Mouse (Mus musculus): ENCODE measurements at regions not wholly inside any gene's neighbourhood (a gene's known extent, or its start where the extent isn't known, plus 50 kb on each side); places are given as distances from the start of the nearest gene placed in this dataset.

GRCm38 (mm10) chr13:53652826-53653225, 180.0 kb upstream of the Msx2 start:
- no peak overlapping the region for H3K9ac ChIP-seq (ENCODE audit: low read length)
- no peak overlapping the region for H3K4me2 ChIP-seq (ENCODE audit: low read depth)
- WGBS, result 64% methylated on average over 4 of the region's 4 CpGs
- no peaks in the 10 kb centered on the region for H3K36me3 ChIP-seq (ENCODE audit: control insufficient read depth, insufficient read depth, low read length)
- no peaks in the 10 kb centered on the region for H3K9me3 ChIP-seq (ENCODE audit: control insufficient read depth, low read length)
- no peaks in the 10 kb centered on the region for H3K27me3 ChIP-seq (ENCODE audit: control insufficient read depth, insufficient read depth, low read length)
- no peaks in the 10 kb centered on the region for H3K4me1 ChIP-seq (ENCODE audit: control insufficient read depth, insufficient read depth, low read length)
- no peak for ATAC-seq (ENCODE audit: insufficient read depth, low FRiP score, low TSS enrichment)
- no peak for DNase-seq (ENCODE audit: low spot score)
- no peak overlapping the region for H3K4me3 ChIP-seq (ENCODE audit: low read depth, low read length)
- H3K27ac ChIP-seq (ENCODE audit: low read depth, low read length), result no peak overlapping the region

- Histone ChIP-seq H3K36me3 (ENCODE audit: control insufficient read depth, insufficient read depth, low read length) (no peaks in the 10 kb centered on the region), H3K27ac (ENCODE audit: low read depth, low read length) (no peak overlapping the region), H3K27me3 (ENCODE audit: control insufficient read depth, insufficient read depth, low read length) (no peaks in the 10 kb centered on the region), H3K9me3 (ENCODE audit: control insufficient read depth, low read length) (no peaks in the 10 kb centered on the region), H3K4me3 (ENCODE audit: low read depth, low read length) (no peak overlapping the region), H3K9ac (ENCODE audit: low read length) (no peak overlapping the region), H3K4me1 (ENCODE audit: control insufficient read depth, insufficient read depth, low read length) (no peaks in the 10 kb centered on the region), H3K4me2 (ENCODE audit: low read depth) (no peak overlapping the region)
- ATAC-seq (ENCODE audit: insufficient read depth, low FRiP score, low TSS enrichment) (no peak), DNase-seq (ENCODE audit: low spot score) (no peak)
- 95% methylated on average over 15 of the region's 15 CpGs for WGBS
Measured at GRCm38 (mm10) chr13:53648353-53648752, 175.5 kb upstream of the Msx2 start.

GRCm38 (mm10) chr13:53642557-53642956, 169.7 kb upstream of the Msx2 start:
- Histone ChIP-seq H3K27ac (ENCODE audit: low read depth, low read length) (no peak overlapping the region), H3K9ac (ENCODE audit: low read length) (no peak overlapping the region), H3K4me3 (ENCODE audit: low read depth, low read length) (no peak overlapping the region), H3K4me2 (ENCODE audit: low read depth) (no peak overlapping the region), H3K27me3 (ENCODE audit: control insufficient read depth, insufficient read depth, low read length) (no peaks in the 10 kb centered on the region), H3K4me1 (ENCODE audit: control insufficient read depth, insufficient read depth, low read length) (no peaks in the 10 kb centered on the region), H3K9me3 (ENCODE audit: control insufficient read depth, low read length) (no peaks in the 10 kb centered on the region), H3K36me3 (ENCODE audit: control insufficient read depth, insufficient read depth, low read length) (no peaks in the 10 kb centered on the region)
- DNase-seq (ENCODE audit: low spot score), result no peak
- 87% methylated on average over 5 of the region's 5 CpGs for WGBS
- no peak for ATAC-seq (ENCODE audit: insufficient read depth, low FRiP score, low TSS enrichment)

GRCm38 (mm10) chr13:53639584-53639983, 166.7 kb upstream of the Msx2 start:
- DNase-seq (ENCODE audit: low spot score), result no peak

GRCm38 (mm10) chr13:53639115-53639514, 166.2 kb upstream of the Msx2 start:
- ATAC-seq (ENCODE audit: insufficient read depth, low FRiP score, low TSS enrichment), result no peak
- Histone ChIP-seq H3K27ac (ENCODE audit: low read depth, low read length) (no peak overlapping the region), H3K9ac (ENCODE audit: low read length) (no peak overlapping the region), H3K36me3 (ENCODE audit: control insufficient read depth, insufficient read depth, low read length) (no peaks in the 10 kb centered on the region), H3K4me3 (ENCODE audit: low read depth, low read length) (no peak overlapping the region), H3K27me3 (ENCODE audit: control insufficient read depth, insufficient read depth, low read length) (no peaks in the 10 kb centered on the region), H3K9me3 (ENCODE audit: control insufficient read depth, low read length) (no peaks in the 10 kb centered on the region), H3K4me2 (ENCODE audit: low read depth) (no peak overlapping the region), H3K4me1 (ENCODE audit: control insufficient read depth, insufficient read depth, low read length) (no peaks in the 10 kb centered on the region)
- no peak for DNase-seq (ENCODE audit: low spot score)
- 88% methylated on average over 10 of the region's 10 CpGs for WGBS

More at GRCm38 (mm10) chr13:53639584-53639983, 166.7 kb upstream of the Msx2 start:
- no peak overlapping the region for H3K4me2 ChIP-seq (ENCODE audit: low read depth)
- no peaks in the 10 kb centered on the region for H3K36me3 ChIP-seq (ENCODE audit: control insufficient read depth, insufficient read depth, low read length)
- ATAC-seq (ENCODE audit: insufficient read depth, low FRiP score, low TSS enrichment), result no peak
- H3K27ac ChIP-seq (ENCODE audit: low read depth, low read length), result no peak overlapping the region
- H3K9ac ChIP-seq (ENCODE audit: low read length), result no peak overlapping the region
- no peak overlapping the region for H3K4me3 ChIP-seq (ENCODE audit: low read depth, low read length)
- no peaks in the 10 kb centered on the region for H3K9me3 ChIP-seq (ENCODE audit: control insufficient read depth, low read length)
- 88% methylated on average over 5 of the region's 5 CpGs for WGBS
- no peaks in the 10 kb centered on the region for H3K4me1 ChIP-seq (ENCODE audit: control insufficient read depth, insufficient read depth, low read length)
- H3K27me3 ChIP-seq (ENCODE audit: control insufficient read depth, insufficient read depth, low read length), result no peaks in the 10 kb centered on the region

GRCm38 (mm10) chr13:53636011-53636410, 163.1 kb upstream of the Msx2 start:
- Histone ChIP-seq H3K4me1 (ENCODE audit: control insufficient read depth, insufficient read depth, low read length) (no peaks in the 10 kb centered on the region), H3K27ac (ENCODE audit: low read depth, low read length) (no peak overlapping the region), H3K27me3 (ENCODE audit: control insufficient read depth, insufficient read depth, low read length) (no peaks in the 10 kb centered on the region), H3K9me3 (ENCODE audit: control insufficient read depth, low read length) (no peaks in the 10 kb centered on the region), H3K4me3 (ENCODE audit: low read depth, low read length) (no peak overlapping the region), H3K4me2 (ENCODE audit: low read depth) (no peak overlapping the region), H3K36me3 (ENCODE audit: control insufficient read depth, insufficient read depth, low read length) (no peaks in the 10 kb centered on the region), H3K9ac (ENCODE audit: low read length) (no peak overlapping the region)
- 80% methylated on average over 5 of the region's 5 CpGs for WGBS
- DNase-seq (ENCODE audit: low spot score) (no peak), ATAC-seq (ENCODE audit: insufficient read depth, low FRiP score, low TSS enrichment) (no peak)

- Histone ChIP-seq H3K4me3 (ENCODE audit: low read depth, low read length) (no peak overlapping the region), H3K4me1 (ENCODE audit: control insufficient read depth, insufficient read depth, low read length) (no peaks in the 10 kb centered on the region), H3K27me3 (ENCODE audit: control insufficient read depth, insufficient read depth, low read length) (no peaks in the 10 kb centered on the region), H3K9me3 (ENCODE audit: control insufficient read depth, low read length) (no peaks in the 10 kb centered on the region), H3K4me2 (ENCODE audit: low read depth) (no peak overlapping the region), H3K27ac (ENCODE audit: low read depth, low read length) (no peak overlapping the region), H3K36me3 (ENCODE audit: control insufficient read depth, insufficient read depth, low read length) (no peaks in the 10 kb centered on the region), H3K9ac (ENCODE audit: low read length) (no peak overlapping the region)
- 79% methylated on average over 9 of the region's 9 CpGs for WGBS
- no peak for ATAC-seq (ENCODE audit: insufficient read depth, low FRiP score, low TSS enrichment)
- no peak for DNase-seq (ENCODE audit: low spot score)
Measured at GRCm38 (mm10) chr13:53634637-53635203, 161.8 kb upstream of the Msx2 start.

- DNase-seq (ENCODE audit: low spot score), result no peak
- H3K27me3 ChIP-seq (ENCODE audit: control insufficient read depth, insufficient read depth, low read length), result no peaks in the 10 kb centered on the region
- H3K36me3 ChIP-seq (ENCODE audit: control insufficient read depth, insufficient read depth, low read length), result no peaks in the 10 kb centered on the region
- H3K4me2 ChIP-seq (ENCODE audit: low read depth), result no peak overlapping the region
- peaks cover 6% of the 10 kb centered on the region; the same call in 1 of the 2 replicates for H3K4me1 ChIP-seq (ENCODE audit: control insufficient read depth, insufficient read depth, low read length)
- 66% methylated on average over 10 of the region's 10 CpGs for WGBS
- H3K9ac ChIP-seq (ENCODE audit: low read length), result no peak overlapping the region
- no peak overlapping the region for H3K27ac ChIP-seq (ENCODE audit: low read depth, low read length)
- H3K9me3 ChIP-seq (ENCODE audit: control insufficient read depth, low read length), result no peaks in the 10 kb centered on the region
- H3K4me3 ChIP-seq (ENCODE audit: low read depth, low read length), result no peak overlapping the region
- no peak for ATAC-seq (ENCODE audit: insufficient read depth, low FRiP score, low TSS enrichment)
Measured at GRCm38 (mm10) chr13:53598050-53598449, 125.2 kb upstream of the Msx2 start.

- no peaks in the 10 kb centered on the region for H3K36me3 ChIP-seq (ENCODE audit: control insufficient read depth, insufficient read depth, low read length)
- H3K4me3 ChIP-seq (ENCODE audit: low read depth, low read length), result no peak overlapping the region
- no peaks in the 10 kb centered on the region for H3K9me3 ChIP-seq (ENCODE audit: control insufficient read depth, low read length)
- H3K9ac ChIP-seq (ENCODE audit: low read length), result no peak overlapping the region
- no peak for ATAC-seq (ENCODE audit: insufficient read depth, low FRiP score, low TSS enrichment)
- H3K27me3 ChIP-seq (ENCODE audit: control insufficient read depth, insufficient read depth, low read length), result no peaks in the 10 kb centered on the region
- peaks cover 6% of the 10 kb centered on the region; the same call in 1 of the 2 replicates for H3K4me1 ChIP-seq (ENCODE audit: control insufficient read depth, insufficient read depth, low read length)
- H3K4me2 ChIP-seq (ENCODE audit: low read depth), result no peak overlapping the region
- H3K27ac ChIP-seq (ENCODE audit: low read depth, low read length), result no peak overlapping the region
- 85% methylated on average over 19 of the region's 19 CpGs for WGBS
- DNase-seq (ENCODE audit: low spot score), result no peak
Measured at GRCm38 (mm10) chr13:53596871-53597800, 124.3 kb upstream of the Msx2 start.
